Mouse (Mus musculus) erythroblast, embryonic 14.5 days (primary cell): Measurements from ENCODE around the gene Gm21861.
"Not testable (repeated sequence)": the region's sequence is repeated elsewhere in the genome, so short reads cannot be mapped to it uniquely, and the experiment has no call there.

Experiments used
- GATA1 ChIP-seq: IDR thresholded peaks from 2 replicates; pipeline ENCODE4 v1.6.1; 2012; ENCODE audit warnings: low read length, inconsistent platforms, mixed read lengths
- TAL1 ChIP-seq: IDR thresholded peaks from 3 replicates; pipeline ENCODE4 v1.6.1; 2012; ENCODE audit warnings: low read length, inconsistent platforms, mixed read lengths

- TF ChIP-seq TAL1, GATA1: not testable (repeated sequence)
Observed at GRCm38 (mm10) chrY:58814497-58814896, at the start of gene Gm21861.
